Mouse (Mus musculus): ENCODE results near the gene Cpsf6. TPM values are rescaled to one million over a fixed set of nuclear protein-coding genes. Genes with fewer than 3 reads are reported as not detected.

Gene Cpsf6
- total RNA-seq, 2 experiments from 2014 or later: 31.3 to 34.7 TPM

DNA sequence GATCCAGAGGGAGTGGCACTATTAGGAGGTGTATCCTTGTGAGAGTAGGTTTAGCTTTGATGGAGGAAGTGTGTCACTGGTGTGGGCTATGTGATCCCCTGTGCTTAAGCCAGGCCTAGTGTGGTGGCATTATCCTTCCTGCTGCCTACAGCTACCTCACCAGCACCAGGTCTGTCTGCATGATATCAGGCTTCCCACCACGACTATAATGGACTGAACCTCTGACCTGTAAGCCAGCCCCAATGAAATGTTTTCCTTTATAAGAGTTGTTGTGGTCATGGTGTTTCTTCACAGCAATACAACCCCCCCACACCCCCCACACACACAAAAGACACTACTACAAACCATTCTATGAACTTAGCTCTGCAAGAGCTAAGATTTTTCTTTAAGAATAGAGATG, 34.9 kb upstream of the Cpsf6 start:
- no peak for DNase-seq

DNA sequence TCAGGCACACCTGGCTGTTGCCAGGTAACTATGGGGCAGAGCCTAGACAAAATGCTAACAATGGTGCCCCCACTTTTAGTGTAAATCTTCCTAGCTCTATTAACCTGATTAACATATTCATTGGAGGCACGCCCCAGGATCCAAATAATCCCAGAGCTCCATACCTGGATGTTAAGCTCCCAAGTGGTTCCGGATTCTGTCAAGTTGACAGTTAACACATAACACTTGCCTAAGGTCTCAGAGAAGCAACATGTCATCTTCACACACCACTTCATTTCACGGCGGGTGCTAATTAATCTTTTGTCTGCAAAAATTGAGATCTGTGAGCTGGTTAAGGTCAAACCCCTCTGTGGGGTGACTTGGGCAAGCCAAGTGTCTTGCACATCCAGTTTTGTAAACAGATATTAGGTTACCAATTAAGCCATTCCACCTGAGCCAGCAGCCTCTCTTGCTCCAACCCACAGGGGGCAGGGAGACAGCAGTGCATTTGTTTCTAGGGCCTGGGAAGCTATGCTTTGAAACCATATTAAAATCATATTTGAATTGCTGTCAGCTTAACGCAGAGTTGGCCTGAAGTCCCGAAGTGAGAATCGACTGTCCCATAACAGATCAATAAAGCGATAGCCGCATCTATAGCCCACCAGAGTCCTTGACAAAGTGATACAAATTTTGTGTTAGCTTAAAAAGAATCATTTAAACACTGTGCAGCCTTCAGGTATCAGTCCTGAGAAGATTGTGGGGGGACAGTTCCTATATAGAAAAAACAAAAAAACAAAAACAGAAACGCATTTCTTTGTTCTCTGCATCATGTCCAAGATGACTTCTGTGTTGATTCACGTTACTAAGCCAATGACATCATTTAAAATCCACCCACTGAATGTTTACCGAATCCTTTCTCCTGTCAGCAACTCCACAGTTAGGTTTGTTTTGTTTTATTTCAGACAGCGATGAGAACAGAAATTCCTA, 34.0 kb upstream of the Cpsf6 start:
- no peak for DNase-seq

DNA sequence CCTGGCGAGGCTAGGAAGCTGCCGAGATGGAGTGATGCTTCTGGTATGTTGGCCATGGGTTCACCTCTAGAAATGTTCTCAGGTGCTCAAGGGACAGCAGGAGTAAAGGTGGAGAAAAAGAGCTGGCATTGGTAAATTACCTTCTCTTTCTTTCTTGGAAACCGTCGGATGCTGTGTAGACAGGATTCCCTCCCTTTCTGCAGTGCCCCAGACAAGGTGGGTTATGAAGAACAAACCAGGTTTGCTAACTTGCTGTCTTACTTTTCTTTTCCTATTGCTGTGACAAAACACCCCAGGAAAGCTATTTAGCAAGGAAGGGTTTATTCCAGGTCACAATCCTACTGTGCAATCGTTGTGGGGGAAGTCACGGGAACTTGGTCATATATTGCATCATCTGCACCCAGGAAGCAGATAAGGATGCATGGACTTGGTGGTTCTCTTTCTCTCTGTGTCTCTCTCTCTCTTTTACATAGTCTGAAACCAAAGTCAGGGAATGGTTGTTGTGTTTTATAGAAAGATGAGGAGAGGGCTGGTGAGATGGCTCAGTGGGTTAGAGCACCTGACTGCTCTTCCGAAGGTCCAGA, 32.8 kb upstream of the Cpsf6 start:
- DNase-seq: no peak

DNA sequence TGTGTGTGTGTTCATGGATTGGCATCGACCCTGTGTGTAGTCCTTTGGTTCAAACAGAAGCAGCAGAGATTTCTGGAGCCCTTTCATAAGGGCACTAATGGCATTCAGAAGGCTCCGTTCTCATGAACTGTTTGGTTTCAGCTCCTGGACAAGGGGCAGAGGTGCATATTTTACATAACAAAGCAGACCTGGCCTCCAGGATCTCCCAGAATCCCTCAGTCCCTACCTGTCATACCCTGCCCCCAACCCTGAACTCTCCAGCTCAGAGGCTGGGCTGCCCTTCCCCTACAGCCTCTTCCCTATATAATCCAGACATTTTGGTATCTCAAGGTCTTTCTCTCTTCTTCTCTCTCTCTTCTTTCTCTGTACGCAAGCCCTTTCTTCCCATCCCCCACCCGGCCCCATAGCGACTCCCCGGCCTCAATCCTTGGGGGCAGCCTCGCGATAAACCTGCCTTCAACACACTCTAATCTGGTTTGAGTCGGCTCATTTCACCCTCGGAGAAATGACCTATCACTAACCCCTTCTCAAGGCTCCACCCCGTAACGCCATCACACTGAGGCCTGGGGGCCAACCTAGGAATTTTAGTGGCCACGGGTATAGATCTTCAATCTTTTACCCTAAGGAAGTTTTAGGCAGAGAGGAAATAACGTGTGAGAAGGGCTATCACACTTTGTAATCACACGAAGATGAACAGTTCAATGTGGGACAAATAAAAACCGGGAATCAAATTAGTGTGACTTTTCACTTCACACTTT, 32.1 kb upstream of the Cpsf6 start:
- no peak for DNase-seq

DNA sequence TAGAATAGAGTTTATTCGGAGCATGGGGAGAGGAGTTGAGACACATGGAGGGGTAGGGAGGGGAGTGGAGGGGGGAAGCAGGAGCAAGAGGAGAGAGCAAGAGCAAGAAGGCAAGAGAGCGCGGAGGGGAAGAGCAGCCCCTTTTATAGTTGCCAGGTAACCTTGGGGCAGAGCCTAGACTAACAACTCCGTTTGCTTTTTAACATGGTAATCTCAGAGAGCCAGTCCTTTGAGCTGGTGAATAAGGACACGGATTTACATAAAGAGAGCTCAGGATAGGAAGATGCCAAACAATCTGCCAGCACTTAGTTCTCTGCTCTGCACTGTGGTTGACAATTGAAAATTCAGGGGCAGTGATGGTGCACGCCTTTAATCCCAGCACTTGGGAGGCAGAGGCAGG, 31.3 kb upstream of the Cpsf6 start:
- no peak for DNase-seq

DNA sequence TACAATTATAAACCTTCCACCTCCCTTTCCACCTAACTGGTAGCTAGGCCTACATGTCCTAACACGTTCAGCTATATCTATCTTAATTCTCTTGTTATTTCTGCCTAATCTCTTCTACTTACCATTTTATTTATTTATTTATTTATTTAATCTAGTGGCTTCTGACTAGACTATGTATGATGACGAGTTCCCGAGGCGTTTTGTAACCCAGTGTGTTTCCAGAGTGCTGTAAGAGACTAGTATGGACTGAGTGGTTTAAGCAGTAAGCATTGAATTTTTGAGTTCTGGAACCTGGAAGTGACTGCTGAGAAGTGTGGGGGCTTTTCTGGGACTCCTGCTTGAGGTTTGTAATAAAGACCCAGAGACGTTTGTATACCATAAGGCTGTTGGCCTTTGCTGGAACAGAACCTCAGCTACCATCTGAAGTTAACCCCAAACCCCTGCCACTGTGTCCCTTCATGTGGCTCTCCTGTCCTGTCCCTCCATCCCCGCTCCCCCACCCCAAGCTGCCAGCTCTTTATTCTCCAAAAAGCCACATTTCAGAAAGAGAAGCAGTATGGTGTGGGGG, 30.8 kb upstream of the Cpsf6 start:
- no peak for DNase-seq

DNA sequence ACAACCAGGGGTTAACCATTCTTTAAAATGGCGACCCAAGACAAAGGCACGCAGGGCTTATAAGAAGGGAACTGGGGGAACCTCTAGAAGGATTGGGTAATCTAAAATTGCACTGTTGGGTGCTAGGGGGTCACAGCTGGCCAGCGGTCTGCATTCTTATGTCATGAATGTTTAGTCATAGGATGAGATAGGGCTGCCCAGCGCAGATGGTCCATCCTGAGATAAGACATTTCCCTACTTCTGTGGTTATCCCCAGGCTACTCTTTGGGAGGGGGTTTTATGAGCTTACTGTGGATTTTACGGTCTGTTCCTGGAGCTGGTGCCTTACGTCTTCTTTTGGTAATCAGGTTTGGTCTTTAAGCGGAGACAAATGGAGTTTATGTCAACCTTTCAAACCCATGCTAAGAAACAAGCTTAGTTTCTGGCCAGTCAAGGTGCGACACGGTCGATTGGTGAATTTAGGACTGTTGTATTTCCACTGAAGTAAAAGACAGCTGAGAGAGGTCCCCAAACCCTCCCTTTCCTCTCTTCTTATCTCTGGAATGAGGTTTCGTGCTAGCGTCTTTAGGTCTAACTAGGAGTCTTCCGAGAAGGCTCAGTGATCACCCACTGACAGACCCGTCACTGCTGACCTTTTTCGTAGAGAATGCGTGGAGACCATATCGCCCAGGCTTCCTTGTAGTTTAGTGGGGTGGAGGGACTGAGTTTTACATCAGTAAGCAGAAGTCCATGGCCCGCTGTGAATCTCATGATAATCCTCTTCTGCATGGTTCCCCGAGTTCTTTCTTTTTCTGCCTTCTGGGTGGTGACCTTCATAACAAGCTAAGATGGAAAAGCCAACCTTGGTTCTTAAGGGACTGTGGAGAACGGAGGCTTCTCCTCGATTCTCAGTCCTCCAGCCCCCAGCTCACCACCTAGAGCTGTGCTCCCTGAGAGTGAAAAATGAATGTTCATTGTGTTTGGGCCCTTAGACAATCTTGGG, 29.8 kb upstream of the Cpsf6 start:
- no peak for DNase-seq

DNA sequence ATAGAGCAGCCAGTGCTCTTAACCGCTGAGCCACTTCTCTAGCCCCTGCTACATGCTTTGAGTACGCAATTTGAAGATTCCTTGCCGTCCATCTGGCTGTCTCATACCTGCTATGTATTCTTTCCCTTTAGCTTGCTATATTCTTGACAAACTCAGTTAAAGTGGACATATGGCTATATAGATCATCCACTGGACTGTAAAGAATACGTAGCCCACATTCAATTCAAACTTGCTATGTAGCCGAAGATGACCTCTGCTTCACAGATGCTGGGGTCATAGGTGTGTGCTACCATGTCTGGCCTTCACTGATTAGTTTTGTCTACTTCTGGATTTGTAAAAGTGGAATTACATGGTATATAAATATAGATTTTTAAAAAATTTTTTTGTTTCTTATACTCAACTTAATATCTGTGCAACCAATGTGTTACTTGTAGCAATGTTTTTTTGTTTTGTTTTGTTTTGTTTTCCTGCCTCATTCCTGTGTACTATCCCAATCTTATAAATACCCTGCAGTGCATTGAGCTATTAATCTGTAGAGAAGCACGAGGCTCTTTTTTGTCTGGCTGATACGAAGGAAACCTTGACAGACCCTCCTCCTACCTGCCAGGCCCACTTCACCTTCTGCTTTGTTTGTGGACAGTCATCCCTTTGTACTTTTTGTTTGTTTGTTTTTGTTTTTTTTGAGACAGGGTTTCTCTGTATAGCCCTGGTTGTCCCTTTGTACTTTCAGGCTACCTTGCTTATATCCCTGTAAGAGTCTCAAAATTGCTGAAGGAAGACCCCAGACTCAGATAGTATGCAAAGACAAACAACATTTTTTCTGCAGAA, 28.9 kb upstream of the Cpsf6 start:
- no peak for DNase-seq

DNA sequence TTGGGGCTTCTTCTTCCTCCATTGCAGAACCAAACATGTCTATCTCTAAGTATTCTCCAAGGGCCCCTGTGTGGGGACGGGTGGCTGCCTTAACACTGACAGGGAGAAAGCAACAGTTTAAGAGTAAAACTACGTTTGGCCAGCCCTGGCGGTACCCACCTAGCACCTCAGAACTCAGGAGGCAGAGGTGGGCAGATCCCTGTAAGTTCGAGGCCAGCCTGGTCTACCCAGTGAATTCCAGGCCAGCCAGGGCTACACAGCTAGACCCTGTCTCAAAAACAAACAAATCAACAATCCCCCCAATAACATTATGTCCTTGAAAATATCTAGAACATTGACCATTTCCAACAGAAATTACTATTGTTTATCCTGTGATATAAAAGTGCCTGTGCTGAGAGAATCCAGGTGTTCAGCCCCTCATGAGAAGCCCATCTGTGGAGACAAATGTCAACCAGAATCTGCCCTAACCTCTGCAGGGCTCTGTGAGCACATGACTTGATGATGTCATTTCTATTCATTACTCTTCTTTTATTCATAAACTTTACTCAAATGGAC, 28.0 kb upstream of the Cpsf6 start:
- no peak for DNase-seq

DNA sequence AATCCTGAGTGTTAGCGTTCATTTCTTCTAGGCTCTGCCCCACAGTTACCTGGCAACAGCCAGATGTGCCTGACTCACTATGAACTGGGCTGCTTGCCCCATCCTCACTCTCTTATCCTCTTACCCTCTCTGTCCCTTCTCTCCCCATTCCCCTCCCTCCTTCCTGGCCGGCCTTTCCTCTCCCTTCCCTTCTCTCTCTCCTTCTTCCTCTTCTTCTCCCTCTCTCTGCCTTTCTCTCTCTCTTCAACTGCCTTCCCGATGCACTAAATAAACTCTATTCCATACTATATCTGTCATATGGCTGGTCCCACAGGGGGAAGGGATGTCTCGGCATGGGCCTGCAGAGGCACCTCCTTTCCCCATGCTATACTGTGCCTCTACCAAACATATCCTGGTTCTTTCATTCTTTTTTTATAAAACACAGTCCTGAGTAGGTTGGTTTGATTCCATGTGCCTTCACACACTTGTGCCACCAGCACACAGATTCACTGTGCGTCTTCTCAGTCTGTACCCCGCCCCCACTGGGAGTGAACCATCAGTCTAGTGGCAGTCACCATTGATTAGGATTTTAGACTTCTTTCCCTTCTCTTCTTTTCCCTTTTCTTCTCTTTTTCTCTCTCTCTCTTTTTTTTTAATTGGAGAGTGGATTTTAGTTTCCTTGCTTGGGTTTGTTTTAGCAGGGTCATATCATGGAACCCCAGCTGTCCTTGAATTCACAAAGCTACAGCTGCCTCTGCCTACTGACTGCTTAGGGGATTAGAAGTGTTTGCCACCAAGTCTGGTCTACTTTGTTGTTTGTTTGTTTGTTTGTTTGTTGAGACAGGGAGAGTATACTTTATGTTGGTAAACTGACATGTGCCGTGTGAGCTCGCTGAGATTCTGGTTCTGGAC, 27.3 kb upstream of the Cpsf6 start:
- DNase-seq: no peak

DNA sequence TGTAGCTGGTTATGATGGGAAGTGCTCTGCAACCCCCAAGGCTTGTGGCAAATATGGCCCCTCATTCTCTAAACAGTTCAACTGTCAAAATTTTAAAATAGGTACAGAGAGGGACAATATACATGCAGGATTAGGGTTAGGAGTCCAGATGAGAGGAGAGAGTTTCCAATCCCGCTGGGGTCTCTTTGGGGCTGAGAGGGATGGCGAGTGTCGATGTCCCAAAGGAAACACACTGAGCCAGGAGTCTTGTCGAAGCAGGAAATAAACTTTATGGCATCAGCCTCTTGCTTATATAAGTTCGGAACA, 26.4 kb upstream of the Cpsf6 start:
- no peak for DNase-seq

DNA sequence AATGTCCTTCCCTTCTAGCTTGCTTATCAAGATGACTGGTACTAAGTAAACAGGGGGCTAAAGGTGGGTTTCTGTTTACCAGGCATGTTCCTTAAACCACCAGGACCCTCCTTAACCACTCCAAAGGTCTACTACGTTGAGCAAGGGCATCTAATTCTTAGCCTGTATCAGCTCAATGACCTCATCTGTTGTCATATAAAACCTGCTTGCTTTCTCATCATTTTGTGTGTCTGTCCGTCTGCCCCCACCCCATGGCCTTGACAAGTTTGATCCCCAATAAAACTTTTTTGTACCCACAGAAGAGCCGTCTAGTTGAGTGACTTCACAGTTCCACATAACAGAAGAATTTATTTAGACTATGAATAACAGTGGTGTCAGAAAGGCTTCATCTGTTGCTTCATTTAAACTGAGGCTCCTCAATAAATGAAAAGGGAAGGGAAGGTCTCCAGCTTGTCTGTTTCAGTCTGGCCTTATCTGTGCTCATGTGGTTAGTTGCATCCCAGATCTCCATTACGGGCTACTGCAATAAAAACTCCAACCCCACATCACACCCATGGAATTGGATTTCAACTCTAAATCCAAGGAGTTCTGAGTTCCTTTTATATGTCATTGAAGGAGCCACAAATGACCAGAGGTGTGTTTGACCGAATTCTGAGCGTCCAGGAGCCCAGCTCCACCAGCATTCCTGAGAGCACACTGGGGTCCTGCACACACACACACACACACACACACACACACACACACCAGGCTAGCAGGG, 25.9 kb upstream of the Cpsf6 start:
- no peak for DNase-seq

DNA sequence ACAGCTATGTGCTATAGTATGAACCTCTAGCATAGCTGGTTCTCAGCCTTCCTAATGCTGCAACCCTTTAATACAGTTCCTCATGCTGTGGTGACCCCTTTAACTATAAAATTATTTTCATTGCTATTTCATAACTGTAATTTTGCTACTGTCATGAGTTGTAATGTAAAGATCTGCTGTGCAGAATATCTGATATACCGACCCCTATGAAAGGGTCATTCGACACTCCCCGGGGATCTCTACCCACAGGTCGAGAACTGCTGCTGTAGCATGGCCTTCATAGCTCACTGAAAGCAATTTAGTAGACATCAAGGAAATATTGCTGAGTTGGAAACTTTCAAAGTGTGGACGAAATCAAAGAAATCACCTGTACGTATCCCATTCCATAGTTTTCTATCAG, 24.6 kb upstream of the Cpsf6 start:
- DNase-seq: no peak

DNA sequence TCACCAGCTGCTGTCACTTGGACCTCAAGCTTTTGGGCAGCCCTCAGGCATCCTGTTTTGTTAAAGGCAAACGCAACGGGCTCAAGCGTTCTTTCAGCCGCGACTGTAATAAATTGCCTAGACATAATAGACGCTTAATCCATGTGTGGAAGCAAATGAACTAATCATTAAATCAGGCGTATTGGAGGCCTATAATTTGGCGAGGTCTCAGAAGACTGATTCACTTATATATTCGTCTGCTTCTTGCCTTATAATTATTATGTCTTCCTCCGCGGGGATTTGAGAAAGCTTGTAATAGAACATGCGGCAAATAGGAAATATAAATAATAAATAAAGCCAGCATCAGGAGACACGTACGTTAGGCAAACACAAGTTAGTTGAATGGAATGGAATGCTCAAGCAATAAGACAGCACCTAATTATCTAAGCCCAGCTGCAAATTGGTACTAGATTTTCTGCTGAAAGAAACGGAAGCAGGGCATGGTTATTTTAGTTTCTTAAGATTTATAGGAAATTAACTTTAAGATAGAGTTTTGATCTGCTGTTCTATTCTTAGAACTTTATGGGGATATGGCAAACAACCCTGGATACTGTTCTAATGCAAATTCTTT, 23.6 kb upstream of the Cpsf6 start:
- no peak for DNase-seq

DNA sequence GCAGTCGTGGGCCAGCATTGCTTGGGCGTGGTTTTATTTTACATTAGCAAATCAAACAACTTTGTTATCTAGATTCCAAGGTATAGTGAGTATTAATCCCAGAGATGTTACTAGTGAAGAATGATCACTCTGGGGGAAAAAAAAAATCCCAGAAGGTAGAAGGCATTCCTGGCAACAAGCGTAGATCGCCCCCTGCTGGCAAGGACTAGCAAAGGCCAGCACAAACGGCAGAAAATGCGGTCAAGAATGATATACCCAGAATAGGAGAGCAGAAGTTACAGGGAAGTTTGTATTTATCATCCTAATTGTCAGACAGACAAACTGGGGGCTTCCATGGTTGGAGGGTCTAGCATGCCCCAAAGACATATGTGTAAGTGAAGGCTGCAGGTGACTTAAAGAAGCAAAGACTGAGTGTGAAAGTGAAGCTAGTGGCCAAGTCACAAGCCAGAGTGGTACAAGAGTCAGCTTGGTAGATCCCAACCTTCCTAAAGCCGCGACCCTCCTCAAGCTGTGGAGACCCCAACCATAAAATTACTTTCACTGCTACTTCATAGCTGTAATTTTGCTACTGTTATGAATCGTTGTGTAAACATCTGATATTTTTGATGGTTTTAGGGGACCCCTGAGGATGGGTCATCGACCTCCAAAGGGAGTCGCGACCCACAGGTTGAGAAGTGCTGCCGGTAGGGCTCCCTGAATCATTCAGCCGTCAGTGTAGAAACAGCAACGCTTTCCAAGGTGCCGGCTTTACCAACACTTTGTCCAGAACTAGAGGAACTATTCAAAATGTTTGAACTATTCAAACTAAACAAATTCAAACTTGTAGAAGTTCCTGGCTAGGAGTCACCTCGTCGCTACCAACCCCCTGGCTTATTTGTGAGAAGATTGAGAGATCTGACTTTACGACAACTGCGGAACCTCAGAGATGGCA, 22.9 kb upstream of the Cpsf6 start:
- peak in 1 of 2 experiments; percentile 66 for DNase-seq

DNA sequence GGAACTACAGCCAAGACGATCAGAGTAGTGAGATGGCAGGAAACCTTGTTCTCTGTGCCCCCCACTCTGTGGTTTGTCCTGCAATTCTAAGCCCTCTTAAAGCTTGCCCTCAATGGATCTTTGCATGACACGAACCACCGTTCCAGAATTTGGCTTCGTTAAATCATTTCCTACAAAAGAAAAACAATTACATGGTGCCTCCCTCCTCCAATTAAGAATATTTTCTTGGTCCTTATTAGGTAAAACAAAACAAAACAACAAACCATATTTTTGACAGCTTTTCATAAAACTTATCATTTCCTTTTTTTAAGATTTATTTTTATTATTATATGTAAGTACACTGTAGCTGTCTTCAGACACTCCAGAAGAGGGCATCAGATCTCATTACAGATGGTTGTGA, 21.5 kb upstream of the Cpsf6 start:
- DNase-seq: no peak

All from heart, adult 18-20 months (tissue).